ENCODE assay signal across 20 mouse cellular contexts in genomic region chr10:63410162-63410956, GRCm38 (mm10). TPM values are rescaled to one million over a fixed set of nuclear protein-coding genes. Genes with fewer than 3 reads are reported as not detected.
DNase-seq lines count a peak whose midpoint lies in the region; ATAC-seq and TF ChIP-seq lines count a peak whose summit lies in the region.
"Had no signal": no experiment of that assay in that cellular context is flagged by ENCODE, and none has a peak within 500 bp of the region (broad histone marks: within the 10 kb centered on the region; RNA-seq: fewer than 3 reads in every experiment).

No protein-coding gene starts in this region.

- H3K27ac ChIP-seq in forebrain, embryonic 14.5 days (ENCODE audit: low read depth, low read length): no peak overlapping the region
- H3K27ac ChIP-seq in forebrain, postnatal 0 days (ENCODE audit: low read depth, low read length): no peak overlapping the region
- H3K27ac ChIP-seq in midbrain, embryonic 13.5 days: no peak overlapping the region
- no peak overlapping the region for H3K27ac ChIP-seq in midbrain, embryonic 15.5 days
- H3K27ac ChIP-seq in liver, embryonic 13.5 days: no peak overlapping the region
- H3K27ac ChIP-seq: neural tube, embryonic 15.5 days had no signal

- no peaks in the 10 kb centered on the region for H3K36me3 ChIP-seq in forebrain, embryonic 14.5 days (ENCODE audit: control insufficient read depth, insufficient read depth, low read length)
- no peaks in the 10 kb centered on the region for H3K36me3 ChIP-seq in forebrain, postnatal 0 days (ENCODE audit: insufficient read depth)
- no peaks in the 10 kb centered on the region for H3K36me3 ChIP-seq in midbrain, embryonic 13.5 days
- H3K36me3 ChIP-seq in midbrain, embryonic 15.5 days (replicated peaks): no peaks in the 10 kb centered on the region
- no peaks in the 10 kb centered on the region for H3K36me3 ChIP-seq in liver, embryonic 13.5 days
- H3K36me3 ChIP-seq: neural tube, embryonic 15.5 days had no signal

- H3K4me2 ChIP-seq in forebrain, embryonic 14.5 days (ENCODE audit: low read length): no peak overlapping the region
- no peak overlapping the region for H3K4me2 ChIP-seq in forebrain, postnatal 0 days (ENCODE audit: low read depth)
- no peak overlapping the region for H3K4me2 ChIP-seq in midbrain, embryonic 13.5 days (replicated peaks)
- H3K4me2 ChIP-seq in midbrain, embryonic 15.5 days: no peak overlapping the region
- peak overlapping the region; percentile 29 for H3K4me2 ChIP-seq in liver, embryonic 13.5 days
- H3K4me2 ChIP-seq: heart, embryonic 11.5 days; neural tube, embryonic 15.5 days had no signal

- no peaks in the 10 kb centered on the region; the same call in 1 of the 2 replicates for H3K4me1 ChIP-seq in forebrain, embryonic 14.5 days (ENCODE audit: control insufficient read depth, insufficient read depth, low read length)
- H3K4me1 ChIP-seq in forebrain, postnatal 0 days (ENCODE audit: insufficient read depth): no peaks in the 10 kb centered on the region
- H3K4me1 ChIP-seq in midbrain, embryonic 13.5 days (replicated peaks): 0 out of 2 replicates have a peak, but pooled peaks cover 2% of the 10 kb centered on the region
- no peaks in the 10 kb centered on the region for H3K4me1 ChIP-seq in midbrain, embryonic 15.5 days
- H3K4me1 ChIP-seq in liver, embryonic 13.5 days (replicated peaks): peaks cover 13% of the 10 kb centered on the region; the same call in 1 of the 2 replicates
- H3K4me1 ChIP-seq: neural tube, embryonic 15.5 days had no signal

- no peaks in the 10 kb centered on the region for H3K27me3 ChIP-seq in forebrain, embryonic 14.5 days (replicated peaks; ENCODE audit: control insufficient read depth, insufficient read depth, low read length)
- no peaks in the 10 kb centered on the region for H3K27me3 ChIP-seq in forebrain, postnatal 0 days (ENCODE audit: insufficient read depth, low read length)
- no peaks in the 10 kb centered on the region for H3K27me3 ChIP-seq in midbrain, embryonic 13.5 days
- no peaks in the 10 kb centered on the region for H3K27me3 ChIP-seq in midbrain, embryonic 15.5 days (replicated peaks)
- no peaks in the 10 kb centered on the region for H3K27me3 ChIP-seq in liver, embryonic 13.5 days
- H3K27me3 ChIP-seq: neural tube, embryonic 15.5 days; Patski had no signal

- no peak overlapping the region for H3K9ac ChIP-seq in forebrain, embryonic 14.5 days (ENCODE audit: low read length)
- H3K9ac ChIP-seq in forebrain, postnatal 0 days: no peak overlapping the region
- H3K9ac ChIP-seq in midbrain, embryonic 13.5 days (replicated peaks): no peak overlapping the region
- no peak overlapping the region for H3K9ac ChIP-seq in midbrain, embryonic 15.5 days
- H3K9ac ChIP-seq in liver, embryonic 13.5 days: no peak overlapping the region
- H3K9ac ChIP-seq: neural tube, embryonic 15.5 days had no signal

- H3K4me3 ChIP-seq in forebrain, embryonic 14.5 days (ENCODE audit: low read depth, low read length): no peak overlapping the region
- no peak overlapping the region for H3K4me3 ChIP-seq in forebrain, postnatal 0 days (ENCODE audit: low read depth, low read length)
- H3K4me3 ChIP-seq in midbrain, embryonic 13.5 days (replicated peaks): no peak overlapping the region
- no peak overlapping the region for H3K4me3 ChIP-seq in midbrain, embryonic 15.5 days
- H3K4me3 ChIP-seq in liver, embryonic 13.5 days (replicated peaks): no peak overlapping the region
- H3K4me3 ChIP-seq: neural tube, embryonic 15.5 days had no signal

- intact Hi-C loops in heart, postnatal 36 days (cut with DNase I): no loop called here

- ATAC-seq in forebrain, embryonic 14.5 days: peak; percentile 65
- ATAC-seq in forebrain, postnatal 0 days: no peak
- ATAC-seq in midbrain, embryonic 13.5 days: peak; percentile 53; the same call in 1 of the 2 replicates
- no peak for ATAC-seq in midbrain, embryonic 15.5 days (replicated peaks)
- ATAC-seq in liver, embryonic 13.5 days (ENCODE audit: low read depth): peak; percentile 45; the same call in 1 of the 2 replicates
- ATAC-seq: Patski had no signal

- no peaks in the 10 kb centered on the region for H3K9me3 ChIP-seq in forebrain, embryonic 14.5 days (replicated peaks; ENCODE audit: control insufficient read depth, low read length)
- no peaks in the 10 kb centered on the region for H3K9me3 ChIP-seq in forebrain, postnatal 0 days (ENCODE audit: low read length)
- no peaks in the 10 kb centered on the region for H3K9me3 ChIP-seq in midbrain, embryonic 13.5 days
- H3K9me3 ChIP-seq in midbrain, embryonic 15.5 days: no peaks in the 10 kb centered on the region
- H3K9me3 ChIP-seq in liver, embryonic 13.5 days (replicated peaks): no peaks in the 10 kb centered on the region
- H3K9me3 ChIP-seq: neural tube, embryonic 15.5 days had no signal

- WGBS in forebrain, embryonic 14.5 days: 48% methylated on average over 16 of the region's 16 CpGs
- WGBS in forebrain, postnatal 0 days: 42% methylated on average over 16 of the region's 16 CpGs
- WGBS in midbrain, embryonic 13.5 days: 68% methylated on average over 16 of the region's 16 CpGs
- WGBS in midbrain, embryonic 15.5 days: 62% methylated on average over 16 of the region's 16 CpGs
- WGBS in liver, embryonic 13.5 days (ENCODE audit: insufficient replicate concordance): 58% methylated on average over 16 of the region's 16 CpGs

- no peak for TF ChIP-seq CTCF in forebrain, postnatal 0 days (IDR thresholded peaks at IDR 0.05; ENCODE audit: low read depth)

- peak; percentile 46 for DNase-seq in forebrain, embryonic 14.5 days (ENCODE audit: low spot score)
- DNase-seq in forebrain, postnatal 0 days: no peak
- DNase-seq in liver, embryonic 13.5 days: no peak
- DNase-seq in gastrocnemius, postnatal 10 days: no peak
- no peak for DNase-seq in adrenal gland, postnatal 10 days
- DNase-seq in heart, postnatal 36 days: no peak
- DNase-seq: adrenal gland, postnatal 25 days; cerebellum, adult 18-20 months; kidney, postnatal 10 days; lung, adult 2 months; right cerebral cortex, postnatal 25 days; thymus, postnatal 14 days had no signal

RNA-seq across cellular contexts. Expression of gene Gm7075, which starts 11.2 kb away (rescaled TPM):
- polyA plus RNA-seq in forebrain, embryonic 14.5 days (2014; fragmentation: Nextera tagmentation; extraction: Ambion mirVana): not detected in 2 replicates
- total RNA-seq in forebrain, postnatal 0 days (2014; rRNA removed): not detected in 2 replicates
- polyA plus RNA-seq in forebrain, postnatal 0 days (2015; fragmentation: Nextera tagmentation; extraction: Ambion mirVana): not detected in 2 replicates
- 0.57 TPM in 1 of 2 replicates, not detected in the other for polyA plus RNA-seq in midbrain, embryonic 13.5 days (2015; fragmentation: Nextera tagmentation; extraction: Ambion mirVana)
- polyA plus RNA-seq in midbrain, embryonic 15.5 days (2015; fragmentation: Nextera tagmentation; extraction: Ambion mirVana): not detected in 2 replicates
- polyA plus RNA-seq in liver, embryonic 13.5 days (2015; fragmentation: Nextera tagmentation; extraction: Ambion mirVana): not detected in 2 replicates
- total RNA-seq in gastrocnemius, postnatal 10 days (2021): not detected
- not detected for total RNA-seq in adrenal gland, postnatal 10 days (2021)
- not detected for total RNA-seq in heart, postnatal 36 days (2021)
- total RNA-seq: adrenal gland, postnatal 25 days; left cerebral cortex, adult 8-10 months; midbrain, postnatal 0 days had no signal
- polyA plus RNA-seq: embryonic facial prominence, embryonic 14.5 days; heart, embryonic 11.5 days; lung, adult 2 months; midbrain, postnatal 0 days; neural tube, embryonic 15.5 days; Patski had no signal

RNA-seq across cellular contexts. Expression of gene Ctnna3, which starts 19.5 kb away (rescaled TPM):
- polyA plus RNA-seq in forebrain, embryonic 14.5 days (2014; fragmentation: Nextera tagmentation; extraction: Ambion mirVana): 0.41 and 0.61 TPM in 2 replicates
- total RNA-seq in forebrain, postnatal 0 days (2014; rRNA removed): 0.52 and 0.62 TPM in 2 replicates
- polyA plus RNA-seq in forebrain, postnatal 0 days (2015; fragmentation: Nextera tagmentation; extraction: Ambion mirVana): 0.33 and 0.51 TPM in 2 replicates
- 0.23 and 0.39 TPM in 2 replicates for polyA plus RNA-seq in midbrain, embryonic 13.5 days (2015; fragmentation: Nextera tagmentation; extraction: Ambion mirVana)
- polyA plus RNA-seq in midbrain, embryonic 15.5 days (2015; fragmentation: Nextera tagmentation; extraction: Ambion mirVana): 0.61 and 0.80 TPM in 2 replicates
- polyA plus RNA-seq in liver, embryonic 13.5 days (2015; fragmentation: Nextera tagmentation; extraction: Ambion mirVana): 0.05 and 0.13 TPM in 2 replicates
- 10 to 100 TPM; 23.0 to 24.9 TPM for total RNA-seq in gastrocnemius, postnatal 10 days (2021)
- total RNA-seq in adrenal gland, postnatal 10 days (2021): 1 to 10 TPM; 2.1 to 3.5 TPM
- 10 to 100 TPM; 52.9 to 58.5 TPM for total RNA-seq in heart, postnatal 36 days (2021)
- polyA plus RNA-seq: Patski had no signal

RNA-seq across cellular contexts. Expression of gene Dnajc12, which starts 28.1 kb away (rescaled TPM):
- 9.8 and 11.2 TPM in 2 replicates for polyA plus RNA-seq in forebrain, embryonic 14.5 days (2014; fragmentation: Nextera tagmentation; extraction: Ambion mirVana)
- total RNA-seq in forebrain, postnatal 0 days (2014; rRNA removed): 5.6 and 8.4 TPM in 2 replicates
- polyA plus RNA-seq in forebrain, postnatal 0 days (2015; fragmentation: Nextera tagmentation; extraction: Ambion mirVana): 8.0 and 11.0 TPM in 2 replicates
- polyA plus RNA-seq in midbrain, embryonic 13.5 days (2015; fragmentation: Nextera tagmentation; extraction: Ambion mirVana): 15.9 and 21.7 TPM in 2 replicates
- 18.0 and 20.3 TPM in 2 replicates for polyA plus RNA-seq in midbrain, embryonic 15.5 days (2015; fragmentation: Nextera tagmentation; extraction: Ambion mirVana)
- 16.5 and 18.1 TPM in 2 replicates for polyA plus RNA-seq in liver, embryonic 13.5 days (2015; fragmentation: Nextera tagmentation; extraction: Ambion mirVana)
- total RNA-seq in gastrocnemius, postnatal 10 days (2021): 1 to 10 TPM; 7.3 to 9.3 TPM
- total RNA-seq in adrenal gland, postnatal 10 days (2021): 10 to 100 TPM; 14.6 to 15.9 TPM
- total RNA-seq in heart, postnatal 36 days (2021): 10 to 100 TPM in 1 of 2 experiments, 1 to 10 TPM in 1; 9.7 to 10.8 TPM

RNA-seq across cellular contexts. Expression of gene Sirt1, which starts 28.9 kb away (rescaled TPM):
- polyA plus RNA-seq in forebrain, embryonic 14.5 days (2014; fragmentation: Nextera tagmentation; extraction: Ambion mirVana): 5.6 and 6.2 TPM in 2 replicates
- 24.0 and 28.3 TPM in 2 replicates for total RNA-seq in forebrain, postnatal 0 days (2014; rRNA removed)
- 2.7 and 3.3 TPM in 2 replicates for polyA plus RNA-seq in forebrain, postnatal 0 days (2015; fragmentation: Nextera tagmentation; extraction: Ambion mirVana)
- 5.5 and 5.8 TPM in 2 replicates for polyA plus RNA-seq in midbrain, embryonic 13.5 days (2015; fragmentation: Nextera tagmentation; extraction: Ambion mirVana)
- polyA plus RNA-seq in midbrain, embryonic 15.5 days (2015; fragmentation: Nextera tagmentation; extraction: Ambion mirVana): 5.7 and 6.1 TPM in 2 replicates
- 3.1 and 3.3 TPM in 2 replicates for polyA plus RNA-seq in liver, embryonic 13.5 days (2015; fragmentation: Nextera tagmentation; extraction: Ambion mirVana)
- 1 to 10 TPM; 7.0 to 8.3 TPM for total RNA-seq in gastrocnemius, postnatal 10 days (2021)
- 10 to 100 TPM; 17.3 to 17.5 TPM for total RNA-seq in adrenal gland, postnatal 10 days (2021)
- 10 to 100 TPM; 11.8 to 12.7 TPM for total RNA-seq in heart, postnatal 36 days (2021)

Comparison
In these comparisons a context has a peak if more than half of its experiments do, and no peak if none do; other contexts are left out.
1. ATAC-seq: peak in forebrain, embryonic 14.5 days (single experiment), midbrain, embryonic 13.5 days (single experiment) and liver, embryonic 13.5 days (single experiment); none in forebrain, postnatal 0 days (single experiment) and midbrain, embryonic 15.5 days (single experiment).